Mouse (Mus musculus): ENCODE data around the gene Tekt3.

The Tekt3 gene

DNA sequence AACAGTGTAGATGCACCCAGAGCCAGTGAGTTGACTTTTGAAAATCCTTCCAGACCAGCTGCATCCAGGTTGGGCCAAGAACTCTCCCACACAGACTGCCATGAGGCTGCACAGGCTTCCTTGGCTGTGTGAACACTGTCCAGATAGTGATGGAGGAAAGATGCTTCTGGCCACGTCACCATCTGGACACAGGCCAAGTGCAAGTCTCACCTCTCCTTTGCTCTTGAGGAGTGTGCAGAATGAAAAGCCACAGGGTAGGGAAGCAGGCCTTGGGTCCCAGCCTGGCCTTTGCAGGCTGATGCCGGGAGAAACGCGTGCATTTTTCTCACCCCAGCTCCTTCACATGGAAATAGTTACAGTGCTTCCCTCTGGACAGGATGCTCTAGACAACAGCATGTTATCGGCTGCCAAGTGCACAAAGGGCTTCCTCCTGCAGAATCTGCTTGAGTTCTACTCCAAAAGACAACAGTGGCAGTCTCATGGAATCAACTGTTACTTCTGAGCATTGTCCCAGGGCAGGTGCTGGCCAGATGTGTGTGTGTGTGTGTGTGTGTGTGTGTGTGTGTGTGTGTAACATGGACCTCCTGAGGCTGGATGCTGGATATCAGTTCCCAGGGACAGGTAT lies 64.5 kb downstream of the Tekt3 start:
- no peak for DNase-seq (ENCODE audit: low spot score)

DNA sequence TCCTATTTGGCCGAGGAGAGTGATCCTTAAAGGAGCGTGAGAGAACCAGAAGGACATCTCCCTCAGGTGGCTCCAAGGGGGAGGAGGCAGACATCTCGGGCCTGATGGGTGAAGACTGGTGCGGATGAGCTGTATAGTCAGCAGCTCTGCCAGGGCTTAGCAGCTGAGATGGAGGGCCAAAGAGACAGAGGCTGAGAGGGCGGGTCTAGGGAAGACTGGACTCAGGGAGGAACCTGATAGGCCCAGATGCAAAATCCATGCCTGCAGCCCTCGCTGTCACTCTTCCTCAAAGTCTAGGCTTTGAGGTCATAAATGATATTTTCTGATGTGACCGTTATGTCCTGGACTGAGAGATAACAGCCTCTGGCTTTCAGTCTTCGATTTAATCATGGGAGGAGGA lies 65.5 kb downstream of the Tekt3 start:
- DNase-seq (ENCODE audit: low spot score): no peak

DNA sequence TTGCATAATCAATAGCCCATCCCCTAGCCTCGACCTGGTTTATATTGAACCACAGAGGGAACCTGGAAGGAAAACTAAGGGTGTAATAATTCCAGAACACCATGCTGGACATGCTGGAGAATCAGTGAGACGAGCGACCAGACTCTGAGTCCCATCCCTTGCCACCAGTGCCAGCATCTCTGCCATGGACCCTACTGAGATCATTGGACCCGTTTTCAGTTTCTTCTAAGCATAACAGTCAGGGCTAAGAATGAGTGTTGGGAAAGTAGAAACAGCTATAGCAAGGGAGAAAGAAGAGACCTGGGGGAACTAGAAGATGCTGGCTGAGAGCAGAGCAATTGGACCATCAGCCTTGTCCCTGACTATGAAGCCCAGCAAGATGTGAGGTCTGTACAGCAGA lies 66.1 kb downstream of the Tekt3 start:
- DNase-seq (ENCODE audit: low spot score): no peak

DNA sequence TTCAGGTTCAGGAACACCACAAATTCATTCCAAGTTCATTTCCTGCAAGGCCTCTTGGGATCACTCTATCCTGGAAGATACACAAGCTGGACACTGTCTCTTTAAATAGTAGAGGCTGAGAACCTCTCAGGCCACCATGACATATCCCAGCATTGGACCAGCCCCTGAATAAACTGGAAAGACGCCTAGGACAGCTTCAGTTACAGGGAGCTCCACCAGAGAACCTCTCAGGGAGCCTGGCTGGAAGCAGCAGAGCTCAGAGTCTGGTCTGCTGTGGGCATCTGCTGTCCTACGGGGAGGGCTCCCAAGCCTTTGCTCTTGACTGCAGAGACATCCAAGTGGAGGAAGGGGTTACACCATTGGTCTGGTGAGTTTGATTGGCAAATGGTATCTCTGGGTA lies 67.3 kb downstream of the Tekt3 start, which contains the start of gene Pmp22:
TSS of gene Pmp22 (plus strand) at position 199 of the 400 bp plus-strand sequence.
- DNase-seq (ENCODE audit: low spot score): no peak

DNA sequence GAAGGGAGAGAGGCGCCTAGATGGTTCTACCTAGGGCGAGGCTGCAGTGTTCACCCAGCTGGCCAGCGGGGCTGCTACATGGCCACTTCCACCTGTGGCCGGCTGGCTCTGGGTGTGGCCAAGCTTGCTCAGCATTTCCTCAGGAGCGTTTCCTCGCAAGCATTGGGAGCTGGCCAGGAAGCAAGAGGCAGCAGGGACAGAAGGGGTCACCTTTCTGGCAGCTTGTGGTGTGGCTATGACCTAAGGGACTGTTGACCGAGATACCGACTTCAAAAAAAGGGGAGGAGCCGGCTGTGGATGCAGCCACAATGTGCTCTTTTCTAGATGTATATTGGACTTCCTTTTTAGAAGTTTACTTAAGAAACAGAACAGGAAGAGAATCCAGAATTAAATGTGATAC lies 67.9 kb downstream of the Tekt3 start:
- DNase-seq (ENCODE audit: low spot score): no peak

DNA sequence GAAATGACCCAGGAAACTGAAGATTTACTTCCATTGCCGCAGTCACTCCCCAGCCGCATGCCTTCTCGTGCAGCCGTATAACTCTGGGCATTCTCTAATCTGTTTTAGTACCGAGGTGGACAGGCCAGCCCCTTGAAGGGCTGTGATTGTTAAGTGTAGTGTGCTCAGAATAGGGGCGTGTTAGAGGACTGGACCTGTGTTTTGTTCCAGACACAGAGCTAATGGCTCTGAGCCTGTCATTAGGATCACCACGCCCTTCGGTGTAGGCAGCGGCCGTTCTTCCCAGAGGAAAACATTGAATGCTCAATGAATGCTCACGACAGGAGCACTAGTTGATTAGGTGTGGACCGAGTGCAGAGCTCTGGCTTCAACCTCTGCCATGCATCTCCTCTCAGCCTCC lies 68.4 kb downstream of the Tekt3 start:
- no peak for DNase-seq (ENCODE audit: low spot score)

DNA sequence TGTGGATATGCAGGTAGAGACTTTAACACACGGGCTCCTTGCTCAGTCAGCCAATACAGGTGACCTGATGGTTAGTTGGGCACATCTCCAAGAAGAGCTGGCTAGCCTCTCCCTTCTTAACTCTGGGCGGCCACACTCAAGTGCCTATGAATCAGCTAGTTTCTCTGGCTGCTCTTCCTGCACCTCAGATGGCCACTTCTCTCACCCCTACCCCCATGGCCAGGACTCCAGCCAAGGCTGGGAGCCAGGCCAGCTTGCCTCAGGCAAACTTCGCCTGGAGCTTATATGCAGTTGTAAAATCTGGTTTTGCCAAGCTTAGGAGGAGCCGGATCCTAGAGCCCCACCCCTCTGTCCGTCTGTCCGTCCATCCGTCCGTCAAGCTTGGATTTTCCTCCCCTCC lies 69.0 kb downstream of the Tekt3 start:
- no peak for DNase-seq (ENCODE audit: low spot score)

DNA sequence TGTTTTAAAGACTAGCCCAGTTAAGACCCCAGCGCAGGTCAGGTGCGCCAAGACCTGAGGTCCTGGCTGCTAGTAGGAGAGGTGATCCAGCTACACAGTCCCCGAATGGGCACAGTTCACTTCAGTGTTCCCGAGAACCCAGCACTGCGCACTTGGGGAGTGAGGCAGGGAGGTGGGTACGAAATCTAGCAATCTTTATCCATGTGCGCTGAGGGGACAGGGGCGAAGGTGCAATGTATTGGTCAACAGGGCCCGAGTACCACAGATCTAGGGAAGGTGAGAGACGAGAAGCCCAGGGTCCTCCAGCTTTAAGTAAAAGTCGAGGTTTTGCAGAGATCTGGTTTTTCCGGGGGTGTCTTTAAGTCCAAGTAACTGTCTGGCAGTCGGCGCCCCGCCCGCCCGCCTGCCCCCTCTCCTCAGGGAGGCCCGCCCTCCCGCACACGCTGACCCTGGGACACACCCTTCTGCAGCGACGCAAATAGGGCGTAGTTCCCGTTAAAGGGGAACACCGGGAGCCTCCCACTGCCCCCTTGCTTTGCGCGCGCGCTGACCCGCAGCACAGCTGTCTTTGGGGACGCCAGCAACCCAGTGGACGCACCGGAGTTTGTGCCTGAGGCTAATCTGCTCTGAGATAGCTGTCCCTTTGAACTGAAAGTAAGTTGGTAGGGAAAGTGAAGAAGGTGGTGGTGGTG lies 69.7 kb downstream of the Tekt3 start:
- peak; percentile 63 for DNase-seq (ENCODE audit: low spot score)

DNA sequence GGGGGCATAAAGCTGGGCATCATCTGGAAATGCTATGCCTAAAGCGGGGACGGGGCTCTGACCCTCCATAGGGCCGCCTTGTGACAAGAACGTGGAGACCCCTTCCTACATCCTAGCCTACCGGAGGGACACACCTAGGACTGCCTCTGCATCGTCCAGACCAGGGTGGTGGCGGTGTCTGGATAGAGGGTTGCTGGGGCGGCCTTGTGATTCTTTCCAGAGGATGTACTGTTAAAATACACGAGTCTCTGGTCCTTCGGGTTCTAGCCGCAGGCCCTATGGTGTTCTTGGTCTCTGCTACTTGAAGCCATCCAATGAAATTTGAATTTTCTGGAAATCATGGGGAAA lies 70.2 kb downstream of the Tekt3 start:
- no peak for DNase-seq (ENCODE audit: low spot score)

DNA sequence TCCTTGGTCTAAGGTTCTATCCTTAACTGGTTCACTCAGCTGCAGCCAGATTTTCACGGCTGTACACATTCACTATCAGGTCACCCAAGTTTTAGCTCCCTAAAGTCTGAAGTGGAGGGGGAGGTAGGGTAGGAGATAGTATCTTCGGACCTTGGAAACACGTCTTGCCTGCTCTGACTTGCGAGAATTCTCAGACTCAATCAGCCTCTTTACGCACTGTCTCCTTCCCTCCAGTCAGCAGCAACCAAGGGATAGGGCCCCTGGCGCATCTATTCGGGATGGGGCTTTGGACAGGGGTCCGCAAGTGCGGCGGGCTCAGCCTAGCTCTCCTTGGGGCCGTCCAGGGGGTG lies 70.7 kb downstream of the Tekt3 start:
- no peak for DNase-seq (ENCODE audit: low spot score)

DNA sequence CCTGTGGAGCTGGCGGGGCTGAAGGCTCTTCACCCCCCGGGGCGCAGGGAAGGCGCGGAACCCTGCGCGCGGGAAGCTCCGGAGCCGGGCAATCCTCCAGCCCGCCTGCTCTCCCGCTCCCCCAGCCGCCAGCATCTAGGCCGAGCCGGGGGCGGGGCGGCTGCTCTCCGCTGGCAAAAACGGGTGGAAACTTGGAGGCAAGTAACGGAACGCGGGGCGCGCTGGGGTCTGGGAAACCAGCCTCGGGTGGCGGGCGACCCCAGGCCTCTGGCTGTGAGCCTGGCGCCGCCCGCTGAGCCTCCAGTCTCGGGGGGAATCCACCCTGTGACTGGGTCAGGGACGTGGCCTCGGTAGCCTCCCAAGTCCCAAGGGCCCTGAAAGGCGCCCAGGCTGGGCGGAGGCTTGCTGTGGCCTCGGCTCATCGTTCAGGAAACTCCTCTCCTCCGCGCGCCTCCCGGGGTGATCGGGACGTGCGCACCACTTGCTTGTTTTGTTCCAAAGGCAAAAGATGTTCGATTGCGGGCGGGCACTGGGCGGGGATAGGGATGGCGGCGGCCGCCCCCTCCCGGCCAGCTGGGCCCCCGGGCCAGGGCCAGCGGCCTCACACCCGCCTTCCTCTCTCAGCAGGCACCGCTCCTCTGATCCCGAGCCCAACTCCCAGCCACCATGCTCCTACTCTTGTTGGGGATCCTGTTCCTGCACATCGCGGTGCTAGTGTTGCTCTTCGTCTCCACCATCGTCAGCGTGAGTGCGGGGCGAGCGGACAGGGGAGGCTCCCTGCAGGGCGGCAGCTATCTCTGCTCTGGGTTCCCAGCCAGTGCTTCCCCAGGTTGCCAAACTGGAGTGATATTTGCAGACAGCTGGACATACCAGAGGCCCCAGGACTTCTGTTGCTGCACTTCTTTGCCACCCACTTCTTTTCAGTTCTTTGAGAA lies 71.3 kb downstream of the Tekt3 start:
- DNase-seq (ENCODE audit: low spot score): peak; percentile 81

DNA sequence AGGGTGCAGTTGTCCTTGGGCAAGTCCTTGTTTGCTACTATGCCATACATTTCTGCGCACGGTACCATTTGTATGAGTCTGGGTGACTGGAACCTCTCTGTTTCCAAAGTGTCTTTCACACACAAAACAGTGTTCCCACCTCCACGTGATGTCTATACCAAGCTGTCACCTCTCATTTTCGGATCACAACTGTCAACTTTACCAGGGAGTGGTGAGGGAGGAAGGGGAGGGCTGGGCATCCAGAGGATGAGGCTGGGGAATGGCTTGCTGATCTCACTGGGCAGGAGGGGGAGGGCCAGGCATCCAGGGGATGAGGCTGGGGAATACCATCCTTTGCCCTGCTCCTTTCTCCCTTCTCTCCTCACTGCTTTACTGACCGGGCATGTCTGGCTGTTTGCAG lies 72.6 kb downstream of the Tekt3 start:
- DNase-seq (ENCODE audit: low spot score): no peak

DNA sequence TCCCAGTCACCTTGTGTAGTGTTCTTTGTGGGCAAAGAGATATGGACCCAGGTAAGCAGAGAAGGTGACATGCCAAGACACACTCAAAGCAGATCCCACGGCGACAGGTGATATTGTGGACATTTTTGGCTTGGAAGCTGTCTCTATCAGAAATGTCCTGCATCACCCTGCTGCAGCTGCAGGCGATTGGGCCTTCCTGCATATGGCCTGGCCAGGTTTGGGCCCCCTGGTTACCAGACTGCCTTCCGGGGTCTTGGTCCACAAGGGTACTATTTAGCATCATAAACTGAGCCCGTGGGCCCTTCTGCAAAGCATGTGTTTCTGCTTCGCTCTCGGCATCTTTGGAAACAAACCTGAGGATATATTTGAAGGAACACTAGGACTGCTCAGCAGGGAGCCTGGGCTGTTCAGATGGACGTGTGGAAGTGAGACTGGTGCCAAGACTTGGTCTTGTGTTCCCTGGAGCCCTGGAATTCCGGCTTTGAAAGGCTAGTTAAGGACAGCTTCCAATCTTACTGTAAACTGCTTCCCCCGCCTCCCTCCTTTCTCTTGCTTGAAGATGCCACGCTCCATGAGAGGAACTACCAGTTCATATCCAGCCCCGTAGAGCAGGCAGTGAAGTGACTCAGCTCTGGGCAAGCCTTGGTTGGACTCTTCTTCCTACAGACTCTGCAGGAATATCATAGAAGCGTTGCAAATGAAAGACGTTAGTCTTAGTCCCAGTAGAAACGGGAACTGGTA lies 73.5 kb downstream of the Tekt3 start:
- no peak for DNase-seq (ENCODE audit: low spot score)

DNA sequence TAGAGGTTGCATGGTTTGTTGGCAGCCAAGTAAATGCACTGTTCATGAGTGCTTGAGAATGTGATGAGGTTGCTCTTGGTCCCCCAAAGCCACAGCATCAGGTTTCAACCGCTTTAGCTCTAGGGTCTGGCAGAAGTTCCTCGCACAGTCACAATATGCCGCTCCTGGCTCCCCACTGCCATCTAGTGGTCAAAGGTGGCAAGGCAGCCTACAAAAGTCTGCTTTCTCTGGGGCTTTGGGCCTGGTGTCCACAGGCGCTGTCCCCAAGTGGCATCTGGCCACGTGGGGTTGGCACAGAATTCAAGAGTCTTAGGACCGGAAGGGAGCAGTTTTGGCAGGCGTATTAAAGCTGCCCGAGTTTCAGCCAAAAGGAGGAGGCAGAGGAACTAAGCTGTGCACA lies 74.2 kb downstream of the Tekt3 start:
- DNase-seq (ENCODE audit: low spot score): peak; percentile 79

DNA sequence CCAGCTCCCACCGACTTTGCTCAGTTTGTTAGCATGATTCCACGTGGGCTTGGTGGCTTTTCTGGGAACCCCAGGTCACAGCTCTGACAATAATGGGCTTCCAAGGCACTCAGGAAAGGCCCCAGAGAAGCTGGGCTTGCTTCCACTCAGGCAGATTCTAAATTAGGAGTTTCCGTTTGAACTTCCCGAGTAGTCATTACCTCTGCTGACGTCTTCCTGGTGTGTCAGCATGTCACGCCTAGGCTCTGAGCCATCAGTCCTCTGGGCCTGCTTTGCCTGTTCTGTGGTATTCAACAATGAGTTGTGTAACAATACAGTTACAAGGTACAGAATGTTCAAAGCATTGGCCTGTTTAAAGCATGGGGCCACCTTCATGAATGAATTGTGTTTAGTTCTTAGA lies 74.8 kb downstream of the Tekt3 start:
- no peak for DNase-seq (ENCODE audit: low spot score)

DNA sequence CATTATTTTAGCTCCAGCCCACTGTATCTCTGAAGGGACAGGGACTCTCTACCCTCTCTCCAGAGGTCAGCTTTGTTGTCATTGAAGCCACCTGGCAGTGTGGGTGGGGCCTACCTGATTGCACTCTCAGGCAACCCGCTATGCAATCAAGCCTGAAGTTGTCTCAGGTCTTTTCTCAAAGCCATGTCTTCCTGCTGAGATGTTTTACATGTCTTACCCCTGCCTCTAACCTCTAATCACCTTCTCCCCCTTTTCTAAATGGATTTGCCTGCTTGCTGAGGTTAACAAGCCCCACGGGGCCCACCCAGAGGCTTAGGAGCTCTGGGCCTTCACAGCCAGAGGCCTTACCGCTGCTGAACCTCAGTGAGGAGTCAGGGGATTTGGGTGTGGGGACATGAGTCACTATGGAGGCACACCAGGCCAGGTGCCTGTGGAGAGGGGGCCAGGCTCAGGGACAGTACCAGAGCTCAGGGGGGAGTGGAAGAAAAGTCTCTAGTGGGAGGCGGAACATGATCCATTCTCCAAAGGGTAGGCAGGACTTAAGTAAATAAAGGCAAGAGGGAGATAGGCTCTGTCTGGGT lies 75.5 kb downstream of the Tekt3 start:
- no peak for DNase-seq (ENCODE audit: low spot score)

DNA sequence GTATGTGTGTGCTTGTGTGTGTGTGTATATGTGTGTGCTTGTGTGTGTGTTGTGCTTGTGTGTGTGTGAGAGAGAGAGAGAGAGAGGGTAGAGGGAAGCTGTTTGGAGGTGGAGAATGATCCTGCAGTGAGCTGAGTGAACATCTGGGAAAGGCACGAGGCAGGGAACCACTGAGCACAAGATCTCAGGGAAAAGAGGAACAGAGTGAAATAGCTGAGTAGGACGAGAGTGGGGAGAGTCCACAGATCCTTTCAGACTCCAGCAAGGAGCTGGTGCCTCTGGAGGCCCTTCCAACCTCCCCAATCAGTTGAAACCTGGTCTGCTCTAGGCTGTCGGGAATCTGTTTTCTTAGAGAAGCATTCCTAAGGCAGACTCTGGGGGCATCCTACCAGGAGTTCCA lies 77.3 kb downstream of the Tekt3 start:
- no peak for DNase-seq (ENCODE audit: low spot score)

DNA sequence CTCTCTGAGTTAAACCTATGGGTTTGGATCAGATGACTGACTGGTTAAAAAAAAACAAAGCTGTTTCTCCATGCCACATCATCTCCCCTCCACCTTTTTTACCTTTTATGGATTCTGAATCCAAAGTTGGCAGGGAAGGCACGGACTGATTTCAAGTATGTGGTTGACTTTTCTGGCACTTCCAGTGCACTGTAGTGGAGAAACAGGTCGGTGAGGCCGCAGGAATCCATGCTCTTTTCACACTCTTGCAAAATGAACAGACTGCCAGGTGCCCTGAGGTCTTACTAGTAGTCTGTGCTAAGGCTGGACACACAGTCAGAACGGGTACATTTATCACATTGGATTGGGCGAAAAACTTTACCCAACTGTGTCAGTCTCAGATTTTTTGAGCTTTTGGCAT lies 80.9 kb downstream of the Tekt3 start:
- DNase-seq (ENCODE audit: low spot score): no peak

DNA sequence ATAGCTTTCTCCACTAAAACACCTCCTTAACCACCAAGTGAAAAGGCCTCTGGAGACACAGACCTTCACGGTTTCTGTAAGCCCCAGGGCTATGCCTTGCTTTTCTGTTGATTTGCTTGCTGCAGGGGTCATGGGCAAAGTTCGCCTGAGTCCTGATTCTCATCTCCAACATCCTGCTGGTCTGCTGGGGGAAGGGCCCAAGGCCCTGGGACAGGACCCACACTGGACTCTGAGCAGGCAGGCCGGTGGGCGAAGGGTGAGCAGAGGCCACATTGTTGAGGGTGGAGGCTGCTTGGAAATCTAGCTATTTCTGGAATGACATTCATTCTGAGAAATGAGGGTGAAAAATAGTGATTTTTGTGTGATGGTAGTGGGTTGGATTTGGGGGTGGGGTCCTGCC lies 81.4 kb downstream of the Tekt3 start:
- DNase-seq (ENCODE audit: low spot score): peak; percentile 85

DNA sequence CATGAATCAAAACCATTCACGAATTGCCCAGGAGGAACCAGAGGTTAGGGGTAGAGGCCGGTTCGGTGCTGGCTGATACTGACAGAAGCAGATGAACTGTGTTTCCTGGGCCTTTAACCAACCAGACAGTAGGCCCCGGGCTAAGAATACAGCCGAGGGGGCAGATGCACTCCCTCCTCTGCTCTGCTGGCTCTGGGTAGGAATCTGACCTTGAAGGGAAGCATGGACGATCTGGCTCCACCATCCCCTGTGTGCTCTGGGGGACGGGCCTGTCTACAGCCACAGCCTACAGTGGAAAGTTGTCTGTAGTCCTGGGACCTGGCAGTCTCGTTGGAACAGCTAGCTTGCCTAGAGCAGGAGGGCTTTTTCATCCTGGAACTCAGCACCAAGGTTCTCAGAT lies 82.0 kb downstream of the Tekt3 start:
- DNase-seq (ENCODE audit: low spot score): no peak
